Mouse (Mus musculus): ENCODE measurements around the gene Chst11. TPM values are rescaled to one million over a fixed set of nuclear protein-coding genes. Genes with fewer than 3 reads are reported as not detected.

Chst11 gene
- polyA plus RNA-seq, 1 experiment from 2014 or later: 1.6 TPM

- Histone ChIP-seq H3K27ac (ENCODE audit: low read depth, low read length) (no peak overlapping the region), H3K27me3 (ENCODE audit: control insufficient read depth, insufficient read depth, low read length) (peaks cover 17% of the 10 kb centered on the region), H3K9me3 (ENCODE audit: control insufficient read depth, low read length) (no peaks in the 10 kb centered on the region), H3K36me3 (ENCODE audit: control insufficient read depth, insufficient read depth, low read length) (no peaks in the 10 kb centered on the region), H3K4me2 (peak overlapping the region; percentile 74), H3K4me1 (ENCODE audit: control insufficient read depth, insufficient read depth, low read length) (peaks cover 23% of the 10 kb centered on the region), H3K9ac (ENCODE audit: low read length) (peak overlapping the region; percentile 76), H3K4me3 (ENCODE audit: low read depth, low read length) (peak overlapping the region; percentile 65)
- ATAC-seq (ENCODE audit: low FRiP score): peak; percentile 31
- peak; percentile 93 for DNase-seq (ENCODE audit: low spot score, missing footprints)
- 3% methylated on average over 21 of the region's 21 CpGs for WGBS
Measured at GRCm38 (mm10) chr10:82986251-82986992, 1.1 kb downstream of the Chst11 start.

GRCm38 (mm10) chr10:82986993-82987349, 1.7 kb downstream of the Chst11 start:
- peak; percentile 88 for DNase-seq (ENCODE audit: low spot score, missing footprints)
- peaks cover 25% of the 10 kb centered on the region for H3K4me1 ChIP-seq (ENCODE audit: control insufficient read depth, insufficient read depth, low read length)
- no peaks in the 10 kb centered on the region for H3K9me3 ChIP-seq (ENCODE audit: control insufficient read depth, low read length)
- no peak overlapping the region for H3K27ac ChIP-seq (ENCODE audit: low read depth, low read length)
- no peak for ATAC-seq (ENCODE audit: low FRiP score)
- no peak overlapping the region for H3K9ac ChIP-seq (ENCODE audit: low read length)
- H3K36me3 ChIP-seq (ENCODE audit: control insufficient read depth, insufficient read depth, low read length): no peaks in the 10 kb centered on the region
- peaks cover 17% of the 10 kb centered on the region for H3K27me3 ChIP-seq (ENCODE audit: control insufficient read depth, insufficient read depth, low read length)
- 26% methylated on average over 8 of the region's 8 CpGs for WGBS
- H3K4me3 ChIP-seq (ENCODE audit: low read depth, low read length): peak overlapping the region; percentile 65
- peak overlapping the region; percentile 74 for H3K4me2 ChIP-seq

- WGBS: 53% methylated on average over 4 of the region's 4 CpGs
- Histone ChIP-seq H3K36me3 (ENCODE audit: control insufficient read depth, insufficient read depth, low read length) (no peaks in the 10 kb centered on the region), H3K27me3 (ENCODE audit: control insufficient read depth, insufficient read depth, low read length) (peaks cover 17% of the 10 kb centered on the region), H3K4me2 (peak overlapping the region; percentile 74), H3K27ac (ENCODE audit: low read depth, low read length) (no peak overlapping the region), H3K4me1 (ENCODE audit: control insufficient read depth, insufficient read depth, low read length) (peaks cover 29% of the 10 kb centered on the region), H3K9me3 (ENCODE audit: control insufficient read depth, low read length) (no peaks in the 10 kb centered on the region), H3K9ac (ENCODE audit: low read length) (no peak overlapping the region), H3K4me3 (ENCODE audit: low read depth, low read length) (0 out of 2 replicates have a peak overlapping the region, but pooled peaks have one; percentile 4)
- ATAC-seq (ENCODE audit: low FRiP score): no peak
- DNase-seq (ENCODE audit: low spot score, missing footprints): peak; percentile 86
Measured at GRCm38 (mm10) chr10:82987394-82987793, 2.1 kb downstream of the Chst11 start.

- WGBS: 55% methylated on average over 13 of the region's 13 CpGs
- Histone ChIP-seq H3K27me3 (ENCODE audit: control insufficient read depth, insufficient read depth, low read length) (peaks cover 4% of the 10 kb centered on the region), H3K27ac (ENCODE audit: low read depth, low read length) (no peak overlapping the region)
Measured at GRCm38 (mm10) chr10:82989418-82990025, 4.2 kb downstream of the Chst11 start.

GRCm38 (mm10) chr10:82990918-82991317, 5.6 kb downstream of the Chst11 start:
- Histone ChIP-seq H3K27ac (ENCODE audit: low read depth, low read length) (no peak overlapping the region), H3K4me1 (ENCODE audit: control insufficient read depth, insufficient read depth, low read length) (peaks cover 23% of the 10 kb centered on the region), H3K36me3 (ENCODE audit: control insufficient read depth, insufficient read depth, low read length) (no peaks in the 10 kb centered on the region), H3K4me2 (no peak overlapping the region), H3K4me3 (ENCODE audit: low read depth, low read length) (no peak overlapping the region), H3K9ac (ENCODE audit: low read length) (no peak overlapping the region), H3K9me3 (ENCODE audit: control insufficient read depth, low read length) (no peaks in the 10 kb centered on the region), H3K27me3 (ENCODE audit: control insufficient read depth, insufficient read depth, low read length) (peaks cover 2% of the 10 kb centered on the region; the same call in 1 of the 2 replicates)
- DNase-seq (ENCODE audit: low spot score, missing footprints): peak; percentile 80
- WGBS: 80% methylated on average over 7 of the region's 7 CpGs
- ATAC-seq (ENCODE audit: low FRiP score): no peak

More at GRCm38 (mm10) chr10:82989418-82990025, 4.2 kb downstream of the Chst11 start:
- no peak overlapping the region for H3K4me2 ChIP-seq
- H3K9me3 ChIP-seq (ENCODE audit: control insufficient read depth, low read length): no peaks in the 10 kb centered on the region
- H3K36me3 ChIP-seq (ENCODE audit: control insufficient read depth, insufficient read depth, low read length): no peaks in the 10 kb centered on the region
- no peak for ATAC-seq (ENCODE audit: low FRiP score)
- H3K4me1 ChIP-seq (ENCODE audit: control insufficient read depth, insufficient read depth, low read length): peaks cover 27% of the 10 kb centered on the region
- no peak overlapping the region for H3K4me3 ChIP-seq (ENCODE audit: low read depth, low read length)
- peak; percentile 83 for DNase-seq (ENCODE audit: low spot score, missing footprints)
- no peak overlapping the region for H3K9ac ChIP-seq (ENCODE audit: low read length)

- 29% methylated on average over 10 of the region's 10 CpGs for WGBS
- ATAC-seq (ENCODE audit: low FRiP score): no peak
- peaks cover 17% of the 10 kb centered on the region for H3K4me1 ChIP-seq (ENCODE audit: control insufficient read depth, insufficient read depth, low read length)
- H3K27me3 ChIP-seq (ENCODE audit: control insufficient read depth, insufficient read depth, low read length): no peaks in the 10 kb centered on the region; the same call in 1 of the 2 replicates
- no peak overlapping the region for H3K9ac ChIP-seq (ENCODE audit: low read length)
- H3K4me2 ChIP-seq: no peak overlapping the region
- no peaks in the 10 kb centered on the region for H3K36me3 ChIP-seq (ENCODE audit: control insufficient read depth, insufficient read depth, low read length)
- H3K9me3 ChIP-seq (ENCODE audit: control insufficient read depth, low read length): no peaks in the 10 kb centered on the region
- DNase-seq (ENCODE audit: low spot score, missing footprints): peak; percentile 84
- no peak overlapping the region for H3K27ac ChIP-seq (ENCODE audit: low read depth, low read length)
- H3K4me3 ChIP-seq (ENCODE audit: low read depth, low read length): no peak overlapping the region
Measured at GRCm38 (mm10) chr10:82991756-82992519, 6.6 kb downstream of the Chst11 start.

GRCm38 (mm10) chr10:82994284-82994683, 9.0 kb downstream of the Chst11 start:
- Histone ChIP-seq H3K27ac (ENCODE audit: low read depth, low read length) (no peak overlapping the region), H3K27me3 (ENCODE audit: control insufficient read depth, insufficient read depth, low read length) (no peaks in the 10 kb centered on the region), H3K9me3 (ENCODE audit: control insufficient read depth, low read length) (no peaks in the 10 kb centered on the region), H3K4me1 (ENCODE audit: control insufficient read depth, insufficient read depth, low read length) (peaks cover 9% of the 10 kb centered on the region), H3K36me3 (ENCODE audit: control insufficient read depth, insufficient read depth, low read length) (no peaks in the 10 kb centered on the region), H3K9ac (ENCODE audit: low read length) (no peak overlapping the region), H3K4me3 (ENCODE audit: low read depth, low read length) (no peak overlapping the region), H3K4me2 (no peak overlapping the region)
- no peak for DNase-seq (ENCODE audit: low spot score, missing footprints)
- 91% methylated on average over 7 of the region's 7 CpGs for WGBS
- no peak for ATAC-seq (ENCODE audit: low FRiP score)

GRCm38 (mm10) chr10:82997460-82997859, 12.2 kb downstream of the Chst11 start:
- Histone ChIP-seq H3K9me3 (ENCODE audit: control insufficient read depth, low read length) (no peaks in the 10 kb centered on the region), H3K36me3 (ENCODE audit: control insufficient read depth, insufficient read depth, low read length) (no peaks in the 10 kb centered on the region), H3K27me3 (ENCODE audit: control insufficient read depth, insufficient read depth, low read length) (no peaks in the 10 kb centered on the region), H3K4me2 (no peak overlapping the region), H3K4me1 (ENCODE audit: control insufficient read depth, insufficient read depth, low read length) (no peaks in the 10 kb centered on the region; the same call in 1 of the 2 replicates), H3K27ac (ENCODE audit: low read depth, low read length) (no peak overlapping the region), H3K9ac (ENCODE audit: low read length) (no peak overlapping the region), H3K4me3 (ENCODE audit: low read depth, low read length) (no peak overlapping the region)
- ATAC-seq (ENCODE audit: low FRiP score) (no peak), DNase-seq (ENCODE audit: low spot score, missing footprints) (no peak)
- 86% methylated on average over 6 of the region's 6 CpGs for WGBS

- no peak overlapping the region for H3K27ac ChIP-seq (ENCODE audit: low read depth, low read length)
- no peaks in the 10 kb centered on the region; the same call in 1 of the 2 replicates for H3K4me1 ChIP-seq (ENCODE audit: control insufficient read depth, insufficient read depth, low read length)
- no peaks in the 10 kb centered on the region for H3K36me3 ChIP-seq (ENCODE audit: control insufficient read depth, insufficient read depth, low read length)
- H3K4me3 ChIP-seq (ENCODE audit: low read depth, low read length): no peak overlapping the region
- no peaks in the 10 kb centered on the region for H3K27me3 ChIP-seq (ENCODE audit: control insufficient read depth, insufficient read depth, low read length)
- WGBS: 90% methylated on average over 5 of the region's 5 CpGs
- no peak for ATAC-seq (ENCODE audit: low FRiP score)
- no peak for DNase-seq (ENCODE audit: low spot score, missing footprints)
- H3K9me3 ChIP-seq (ENCODE audit: control insufficient read depth, low read length): no peaks in the 10 kb centered on the region
- H3K4me2 ChIP-seq: no peak overlapping the region
- H3K9ac ChIP-seq (ENCODE audit: low read length): no peak overlapping the region
Measured at GRCm38 (mm10) chr10:83000169-83000568, 14.9 kb downstream of the Chst11 start.

All from midbrain, embryonic 11.5 days (tissue).